Mouse (Mus musculus) kidney, embryonic 14.5 days (tissue): ENCODE data around the gene Enox1. TPM values are rescaled to one million over a fixed set of nuclear protein-coding genes. Genes with fewer than 3 reads are reported as not detected.
A peak's percentile ranks its signal among the peaks of the same experiment; 100 is the strongest.

Source experiments
- ATAC-seq: fragments of 200-750 bp; cut with Nextera tagmentation; 2 replicates; pipeline ENCODE4 v1.8.0; 2017; ENCODE audit warnings: moderate number of reproducible peaks, mild to moderate bottlenecking, moderate TSS enrichment, moderate library complexity; ENCODE audit not compliant: low FRiP score, low TSS enrichment
- H3K27ac ChIP-seq: fragments of 300-500 bp; sonication (generic); 2 replicates; pipeline ENCODE4 v1.5.1; 2014; ENCODE audit warnings: low read depth, mild to moderate bottlenecking, low read length, moderate library complexity, mixed read lengths
- H3K27me3 ChIP-seq: fragments of 300-500 bp; sonication (generic); 2 replicates; pipeline ENCODE4 v1.6.1; 2014; ENCODE audit warnings: mild to moderate bottlenecking, low read length; ENCODE audit not compliant: control insufficient read depth, insufficient read depth
- H3K36me3 ChIP-seq: fragments of 300-500 bp; sonication (generic); 2 replicates; pipeline ENCODE4 v1.6.1; 2014; ENCODE audit warnings: low read length, mixed read lengths; ENCODE audit not compliant: control insufficient read depth, insufficient read depth
- H3K4me1 ChIP-seq: fragments of 300-500 bp; sonication (generic); 2 replicates; pipeline ENCODE4 v1.6.1; 2014; ENCODE audit warnings: low read length, mixed read lengths; ENCODE audit not compliant: control insufficient read depth, insufficient read depth
- H3K4me2 ChIP-seq: fragments of 300-500 bp; sonication (generic); replicated peaks from 2 replicates; pipeline ENCODE4 v1.6.1; 2014; ENCODE audit warnings: low read depth, mild to moderate bottlenecking, low read length
- H3K4me3 ChIP-seq: fragments of 300-500 bp; sonication (generic); 2 replicates; pipeline ENCODE4 v1.5.1; 2014; ENCODE audit warnings: mild to moderate bottlenecking, low read length
- H3K9ac ChIP-seq: fragments of 300-500 bp; sonication (generic); 2 replicates; pipeline ENCODE4 v1.6.1; 2014; ENCODE audit warnings: low read depth, mild to moderate bottlenecking, low read length, moderate library complexity
- H3K9me3 ChIP-seq: fragments of 300-500 bp; sonication (generic); 2 replicates; pipeline ENCODE4 v1.6.1; 2016; ENCODE audit warnings: low read length; ENCODE audit not compliant: control insufficient read depth
- WGBS: fragments of 180-500 bp; shearing (Covaris S2); extraction: QIAGEN DNeasy Blood & Tissue Kit; methylation state at CpG from one replicate; pipeline ENCODE4 v1.1.7; 2014; 5-methylcytosine and 5-hydroxymethylcytosine counted together
- polyA plus RNA-seq: library from polyadenylated mRNA; unstranded; fragments of >200 nt; fragmentation: Nextera tagmentation; extraction: Ambion mirVana; gene quantifications from 2 replicates; pipeline ENCODE4 v1.2.1, GENCODE M21; 2014

The Enox1 gene
- polyA plus RNA-seq, 1 experiment from 2014 or later: 7.0 TPM

GRCm38 (mm10) chr14:77180753-77181374 lies 24.3 kb downstream of the Enox1 start:
- no peaks in the 10 kb centered on the region for H3K36me3 ChIP-seq
- 76% methylated on average over 13 of the region's 13 CpGs for WGBS
- no peak overlapping the region for H3K4me2 ChIP-seq
- H3K9ac ChIP-seq: no peak overlapping the region
- H3K27ac ChIP-seq: no peak overlapping the region
- no peaks in the 10 kb centered on the region for H3K27me3 ChIP-seq
- H3K9me3 ChIP-seq: no peaks in the 10 kb centered on the region
- no peaks in the 10 kb centered on the region for H3K4me1 ChIP-seq
- ATAC-seq: no peak
- H3K4me3 ChIP-seq: no peak overlapping the region

- H3K27ac ChIP-seq: no peak overlapping the region
- H3K9me3 ChIP-seq: no peaks in the 10 kb centered on the region
- H3K27me3 ChIP-seq: no peaks in the 10 kb centered on the region
- H3K4me1 ChIP-seq: no peaks in the 10 kb centered on the region
- no peak for ATAC-seq
- 87% methylated on average over 5 of the region's 5 CpGs for WGBS
- H3K36me3 ChIP-seq: no peaks in the 10 kb centered on the region
- H3K9ac ChIP-seq: no peak overlapping the region
- H3K4me3 ChIP-seq: no peak overlapping the region
- no peak overlapping the region for H3K4me2 ChIP-seq
Observed at GRCm38 (mm10) chr14:77183491-77183890, 26.9 kb downstream of the Enox1 start.

- Histone ChIP-seq H3K27ac (no peak overlapping the region), H3K27me3 (no peaks in the 10 kb centered on the region), H3K36me3 (no peaks in the 10 kb centered on the region), H3K4me2 (no peak overlapping the region), H3K4me3 (no peak overlapping the region), H3K9me3 (no peaks in the 10 kb centered on the region), H3K9ac (no peak overlapping the region), H3K4me1 (peaks cover 3% of the 10 kb centered on the region; the same call in 1 of the 2 replicates)
- ATAC-seq: peak; percentile 57; the same call in 1 of the 2 replicates
- WGBS: 35% methylated on average over 2 of the region's 2 CpGs
Observed at GRCm38 (mm10) chr14:77190158-77190557, 33.6 kb downstream of the Enox1 start.

GRCm38 (mm10) chr14:77195314-77196020 lies 38.9 kb downstream of the Enox1 start:
- WGBS: 16% methylated on average over 18 of the region's 18 CpGs
- H3K4me2 ChIP-seq: peak overlapping the region; percentile 8; the same call in 1 of the 2 replicates
- H3K36me3 ChIP-seq: no peaks in the 10 kb centered on the region
- peaks cover 15% of the 10 kb centered on the region; the same call in 1 of the 2 replicates for H3K4me1 ChIP-seq
- H3K27me3 ChIP-seq: no peaks in the 10 kb centered on the region
- H3K27ac ChIP-seq: no peak overlapping the region
- peak; percentile 54; the same call in 1 of the 2 replicates for ATAC-seq
- H3K9ac ChIP-seq: no peak overlapping the region
- no peak overlapping the region for H3K4me3 ChIP-seq
- H3K9me3 ChIP-seq: no peaks in the 10 kb centered on the region

GRCm38 (mm10) chr14:77196246-77196645 lies 39.7 kb downstream of the Enox1 start:
- no peak overlapping the region for H3K4me2 ChIP-seq
- no peak overlapping the region for H3K9ac ChIP-seq
- peaks cover 15% of the 10 kb centered on the region; the same call in 1 of the 2 replicates for H3K4me1 ChIP-seq
- 37% methylated on average over 3 of the region's 3 CpGs for WGBS
- no peaks in the 10 kb centered on the region for H3K27me3 ChIP-seq
- H3K9me3 ChIP-seq: no peaks in the 10 kb centered on the region
- H3K4me3 ChIP-seq: no peak overlapping the region
- H3K27ac ChIP-seq: no peak overlapping the region
- H3K36me3 ChIP-seq: no peaks in the 10 kb centered on the region
- peak; percentile 89 for ATAC-seq

GRCm38 (mm10) chr14:77197414-77197915 lies 40.9 kb downstream of the Enox1 start:
- no peak overlapping the region for H3K4me2 ChIP-seq
- H3K4me1 ChIP-seq: peaks cover 15% of the 10 kb centered on the region; the same call in 1 of the 2 replicates
- H3K36me3 ChIP-seq: no peaks in the 10 kb centered on the region
- WGBS: 86% methylated on average over 2 of the region's 2 CpGs
- no peaks in the 10 kb centered on the region for H3K9me3 ChIP-seq
- no peak overlapping the region for H3K9ac ChIP-seq
- H3K27me3 ChIP-seq: no peaks in the 10 kb centered on the region
- ATAC-seq: no peak
- no peak overlapping the region for H3K4me3 ChIP-seq
- H3K27ac ChIP-seq: no peak overlapping the region

- H3K27me3 ChIP-seq: no peaks in the 10 kb centered on the region
- ATAC-seq: no peak
- no peak overlapping the region for H3K4me2 ChIP-seq
- no peaks in the 10 kb centered on the region for H3K36me3 ChIP-seq
- H3K9ac ChIP-seq: no peak overlapping the region
- H3K4me1 ChIP-seq: no peaks in the 10 kb centered on the region
- H3K4me3 ChIP-seq: no peak overlapping the region
- no peaks in the 10 kb centered on the region for H3K9me3 ChIP-seq
- 89% methylated on average over 8 of the region's 8 CpGs for WGBS
- no peak overlapping the region for H3K27ac ChIP-seq
Observed at GRCm38 (mm10) chr14:77210889-77211288, 54.3 kb downstream of the Enox1 start.

- H3K36me3 ChIP-seq: no peaks in the 10 kb centered on the region
- ATAC-seq: no peak
Observed at GRCm38 (mm10) chr14:77213210-77213609, 56.6 kb downstream of the Enox1 start.

GRCm38 (mm10) chr14:77214848-77215247 lies 58.3 kb downstream of the Enox1 start:
- H3K9ac ChIP-seq: no peak overlapping the region
- no peak overlapping the region for H3K4me3 ChIP-seq
- 84% methylated on average over 6 of the region's 6 CpGs for WGBS
- no peaks in the 10 kb centered on the region for H3K27me3 ChIP-seq
- H3K9me3 ChIP-seq: no peaks in the 10 kb centered on the region
- no peak overlapping the region for H3K27ac ChIP-seq
- no peaks in the 10 kb centered on the region for H3K4me1 ChIP-seq
- no peak overlapping the region for H3K4me2 ChIP-seq
- no peaks in the 10 kb centered on the region for H3K36me3 ChIP-seq
- no peak for ATAC-seq

More at GRCm38 (mm10) chr14:77213210-77213609, 56.6 kb downstream of the Enox1 start:
- Histone ChIP-seq H3K27ac (no peak overlapping the region), H3K4me2 (no peak overlapping the region), H3K9ac (no peak overlapping the region), H3K4me3 (no peak overlapping the region), H3K9me3 (no peaks in the 10 kb centered on the region), H3K4me1 (no peaks in the 10 kb centered on the region), H3K27me3 (no peaks in the 10 kb centered on the region)
- 77% methylated on average over 7 of the region's 7 CpGs for WGBS
